Mouse (Mus musculus) kidney, adult 2 months (tissue): Measurements from ENCODE around the gene Susd4.

ENCODE experiments used
- CTCF ChIP-seq: fragments of 200-500 bp; conservative IDR thresholded peaks from 2 replicates; pipeline ENCODE4 v1.5.1; 2011; ENCODE audit warnings: low read depth, mild to moderate bottlenecking, control low read depth, low read length, moderate library complexity, mixed read lengths; ENCODE audit not compliant: insufficient read depth, insufficient read length
- POLR2A ChIP-seq: fragments of 200-500 bp; IDR thresholded peaks from one replicate; pipeline ENCODE4 v1.6.1; 2011; ENCODE audit warnings: low read depth, low read length, control low read depth

DNA sequence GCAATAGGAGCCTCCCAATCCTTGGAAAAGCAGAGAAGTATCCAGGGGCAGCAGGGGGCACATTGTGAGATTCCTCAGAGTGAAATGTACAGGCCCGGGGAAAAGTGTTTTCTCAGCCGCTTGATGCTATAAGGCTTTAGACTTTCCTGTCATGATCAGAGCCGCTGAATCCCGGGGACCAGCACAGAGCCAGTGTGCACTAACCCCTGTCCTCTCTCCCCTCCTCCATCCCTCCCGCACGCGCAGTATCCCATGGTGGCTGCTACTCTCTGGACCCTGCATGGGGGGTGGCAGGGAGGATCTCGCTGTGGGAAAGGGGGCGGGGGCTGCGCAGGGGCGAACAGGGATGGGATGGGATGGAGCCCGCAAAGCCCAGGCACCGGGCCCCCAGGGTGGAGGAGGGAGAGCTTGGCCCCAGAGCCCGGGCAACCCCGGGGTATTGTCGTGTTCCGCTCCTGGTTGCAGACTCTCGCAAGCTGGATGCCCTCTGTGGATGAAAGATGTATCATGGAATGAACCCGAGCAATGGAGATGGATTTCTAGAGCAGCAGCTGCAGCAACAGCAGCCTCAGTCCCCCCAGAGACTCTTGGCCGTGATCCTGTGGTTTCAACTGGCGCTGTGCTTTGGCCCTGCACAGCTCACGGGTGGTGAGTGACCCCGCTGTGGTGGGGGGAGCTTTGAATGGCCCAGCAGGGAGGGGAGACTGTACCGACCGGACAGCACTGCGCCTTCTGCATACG lies 1.1 kb downstream of the Susd4 start:
- TF ChIP-seq CTCF, result no peak
- TF ChIP-seq POLR2A, result no peak
